Mouse (Mus musculus) bone marrow macrophage, adult 2 months (primary cell): ENCODE measurements around the gene Gm3424. TPM values are rescaled to one million over a fixed set of nuclear protein-coding genes. Genes with fewer than 3 reads are reported as not detected.
"Not testable (repeated sequence)": the region's sequence is repeated elsewhere in the genome, so short reads cannot be mapped to it uniquely, and the experiment has no call there.

Source experiments
- H3K27ac ChIP-seq: 2 replicates; pipeline ENCODE4 v1.5.1; 2012; ENCODE audit warnings: low read depth, low read length; ENCODE audit not compliant: insufficient read depth
- H3K4me1 ChIP-seq: 2 replicates; pipeline ENCODE4 v1.6.1; 2012; ENCODE audit warnings: low read length; ENCODE audit not compliant: control insufficient read depth, insufficient read depth
- H3K4me3 ChIP-seq: 2 replicates; pipeline ENCODE4 v1.5.1; 2012; ENCODE audit warnings: mild to moderate bottlenecking, low read length, moderate library complexity; ENCODE audit not compliant: insufficient read depth
- polyA plus RNA-seq: library from polyadenylated mRNA; stranded (reverse); fragments of >200 nt; gene quantifications from 2 replicates; pipeline ENCODE4 v1.2.4, GENCODE M21; 2012; ENCODE audit not compliant: missing spikeins, insufficient read depth, insufficient read length

Gene Gm3424
- not detected in 2 replicates for polyA plus RNA-seq

GRCm38 (mm10) chr14:5830229-5830628 lies at the start of gene Gm3424:
Gm3424 (minus strand) TSS chr14:5830329.
- not testable (repeated sequence) for H3K4me3 ChIP-seq, H3K27ac ChIP-seq

DNA sequence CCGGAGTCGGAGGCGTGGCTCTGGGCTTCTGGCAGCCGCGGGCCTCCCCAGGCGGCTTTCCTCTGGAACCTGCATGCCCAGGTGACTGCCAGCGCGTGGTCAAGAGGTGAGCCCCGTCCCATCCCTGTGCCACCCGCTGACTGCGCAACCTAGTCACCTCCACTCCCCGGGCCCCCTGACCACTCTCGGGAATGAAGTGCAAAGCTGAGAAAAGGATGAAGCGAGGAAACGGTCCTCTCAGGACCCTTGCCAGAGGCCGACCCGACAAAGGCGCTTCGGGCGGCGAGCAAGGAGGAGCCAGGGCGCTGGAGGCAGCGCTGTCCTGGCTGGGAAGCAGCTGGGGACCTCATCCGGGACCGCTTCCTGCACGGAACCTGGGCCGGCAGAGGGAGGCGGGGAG lies 49.7 kb upstream of the Gm3424 start:
- not testable (repeated sequence) for H3K4me1 ChIP-seq, H3K4me3 ChIP-seq, H3K27ac ChIP-seq

More at GRCm38 (mm10) chr14:5830229-5830628, at the start of gene Gm3424:
- H3K4me1 ChIP-seq, result not testable (repeated sequence)

GRCm38 (mm10) chr14:5879136-5879535 lies 49.0 kb upstream of the Gm3424 start:
- H3K4me1 ChIP-seq, H3K27ac ChIP-seq, H3K4me3 ChIP-seq: not testable (repeated sequence)

GRCm38 (mm10) chr14:5855911-5856310 lies 25.8 kb upstream of the Gm3424 start:
- H3K4me3 ChIP-seq, H3K27ac ChIP-seq, H3K4me1 ChIP-seq: not testable (repeated sequence)

GRCm38 (mm10) chr14:5812699-5813356 lies 17.3 kb downstream of the Gm3424 start:
- not testable (repeated sequence) for H3K4me3 ChIP-seq, H3K27ac ChIP-seq, H3K4me1 ChIP-seq

DNA sequence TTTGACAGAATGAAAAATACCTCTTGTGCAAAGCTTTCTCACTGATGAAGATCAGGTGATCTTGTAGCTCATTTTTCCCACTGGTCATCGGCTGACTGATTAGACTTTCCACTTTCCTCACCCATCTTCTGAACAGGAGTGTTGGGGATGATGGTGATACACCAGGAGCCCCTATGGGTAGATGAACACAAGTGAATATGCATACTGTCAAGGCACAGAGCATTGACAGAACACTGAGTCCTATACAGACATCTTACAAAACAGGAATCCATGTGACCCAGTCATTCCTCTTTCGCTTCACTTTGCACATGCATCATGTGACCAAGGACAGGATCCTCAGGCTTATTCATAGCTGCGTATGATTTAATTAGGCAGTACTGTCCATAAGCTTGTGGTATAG lies 22.2 kb downstream of the Gm3424 start, which contains the start of gene Gm3383:
Gene Gm3383 (minus strand): TSS at position 101 of the 400 bp plus-strand sequence.
- not testable (repeated sequence) for H3K4me3 ChIP-seq, H3K4me1 ChIP-seq, H3K27ac ChIP-seq

Other genes starting within 250 kb of the Gm3424 start
- not detected in 2 replicates for gene Gm8265, start 197.3 kb downstream of the Gm3424 start, polyA plus RNA-seq
- not detected in 2 replicates for gene Gm9603, start 142.9 kb downstream of the Gm3424 start, polyA plus RNA-seq
- not detected in 2 replicates for gene Gm3373, start 88.8 kb downstream of the Gm3424 start, polyA plus RNA-seq
- not detected in 2 replicates for gene Gm3383, start 22.3 kb downstream of the Gm3424 start, polyA plus RNA-seq
- gene Gm8237, start 50.1 kb upstream of the Gm3424 start, polyA plus RNA-seq, result not detected in 2 replicates
- gene Gm3248, start 131.4 kb upstream of the Gm3424 start, polyA plus RNA-seq, result not detected in 2 replicates
- not detected in 2 replicates for gene Gm3453, start 148.8 kb upstream of the Gm3424 start, polyA plus RNA-seq
- gene Gm6337, start 227.9 kb upstream of the Gm3424 start, polyA plus RNA-seq, result not detected in 2 replicates